Mouse (Mus musculus): ENCODE measurements around the gene Ccm2l. TPM values are rescaled to one million over a fixed set of nuclear protein-coding genes. Genes with fewer than 3 reads are reported as not detected.

Ccm2l gene
- total RNA-seq (2021), result 1 to 10 TPM; 4.3 to 4.5 TPM
- long read RNA-seq, experiment 1, partial matches to known transcripts, result 2 of 6 reads
- long read RNA-seq, experiment 1, other reads (novel, unspliced or antisense), result 4 of 6 reads
- long read RNA-seq, experiment 2, partial matches to known transcripts, result 1 of 5 reads
- long read RNA-seq, experiment 2, other reads (novel, unspliced or antisense), result 4 of 5 reads

GRCm38 (mm10) chr2:153065747-153066508 is at the start of gene Ccm2l:
TSS of gene Ccm2l (plus strand) at chr2:153065955.
- intact Hi-C loops (cut with DNase I), result no loop called here
- DNase-seq, result peak in 1 of 2 experiments; percentile 28

GRCm38 (mm10) chr2:153016786-153017185 is 49.0 kb upstream of the Ccm2l start:
- DNase-seq, result no peak
- intact Hi-C loops (cut with DNase I), result no loop called here

- no peak for DNase-seq
- intact Hi-C loops (cut with DNase I), result no loop called here
Observed at GRCm38 (mm10) chr2:153019355-153019754, 46.4 kb upstream of the Ccm2l start.

- DNase-seq, result no peak
- intact Hi-C loops (cut with DNase I), result no loop called here
Observed at GRCm38 (mm10) chr2:153021163-153021562, 44.6 kb upstream of the Ccm2l start.

GRCm38 (mm10) chr2:153022855-153023254 is 42.9 kb upstream of the Ccm2l start:
- intact Hi-C loops (cut with DNase I), result no loop called here
- DNase-seq, result no peak

- intact Hi-C loops (cut with DNase I), result no loop called here
- DNase-seq, result no peak
Observed at GRCm38 (mm10) chr2:153026052-153026451, 39.7 kb upstream of the Ccm2l start.

- intact Hi-C loops (cut with DNase I), result no loop called here
- DNase-seq, result no peak
Observed at GRCm38 (mm10) chr2:153027501-153027900, 38.3 kb upstream of the Ccm2l start.

- intact Hi-C loops (cut with DNase I), result no loop called here
- no peak for DNase-seq
Observed at GRCm38 (mm10) chr2:153030422-153030821, 35.3 kb upstream of the Ccm2l start.

- DNase-seq, result no peak
- intact Hi-C loops (cut with DNase I), result no loop called here
Observed at GRCm38 (mm10) chr2:153031126-153032082, 34.4 kb upstream of the Ccm2l start, which contains the start of gene Xkr7. TSS of gene Xkr7 (plus strand) at chr2:153031852.

GRCm38 (mm10) chr2:153032083-153032842 is 33.5 kb upstream of the Ccm2l start:
- peak; percentile 52 to 69 for DNase-seq
- intact Hi-C loops (cut with DNase I), result no loop called here

- intact Hi-C loops (cut with DNase I), result no loop called here
Observed at GRCm38 (mm10) chr2:153032973-153033372, 32.8 kb upstream of the Ccm2l start.

GRCm38 (mm10) chr2:153033545-153034230 is 32.1 kb upstream of the Ccm2l start:
- intact Hi-C loops (cut with DNase I), result no loop called here
- DNase-seq, result no peak

More at GRCm38 (mm10) chr2:153032973-153033372, 32.8 kb upstream of the Ccm2l start:
- no peak for DNase-seq

GRCm38 (mm10) chr2:153036690-153037089 is 29.1 kb upstream of the Ccm2l start:
- intact Hi-C loops (cut with DNase I), result no loop called here
- DNase-seq, result no peak

- DNase-seq, result no peak
- intact Hi-C loops (cut with DNase I), result no loop called here
Observed at GRCm38 (mm10) chr2:153043886-153044285, 21.9 kb upstream of the Ccm2l start.

GRCm38 (mm10) chr2:153045884-153046299 is 19.9 kb upstream of the Ccm2l start:
- no peak for DNase-seq
- intact Hi-C loops (cut with DNase I), result loop anchor here (5.0 kb wide), 1 partner anchor 96 kb away; no protein-coding TSS in a partner anchor

GRCm38 (mm10) chr2:153047828-153048465 is 17.8 kb upstream of the Ccm2l start:
- DNase-seq, result no peak
- intact Hi-C loops (cut with DNase I), result loop anchor here (5.0 kb wide), 1 partner anchor 94 kb away; no protein-coding TSS in a partner anchor

GRCm38 (mm10) chr2:153049288-153049996 is 16.3 kb upstream of the Ccm2l start:
- DNase-seq, result no peak
- intact Hi-C loops (cut with DNase I), result loop anchor here (5.0 kb wide), 1 partner anchor 93 kb away; no protein-coding TSS in a partner anchor

GRCm38 (mm10) chr2:153049997-153050358 is 15.8 kb upstream of the Ccm2l start:
- intact Hi-C loops (cut with DNase I), result loop anchor here (5.0 kb wide), 1 partner anchor 92 kb away; no protein-coding TSS in a partner anchor
- no peak for DNase-seq

Data from gastrocnemius, postnatal 36 days (tissue).